Mouse (Mus musculus) limb, embryonic 14.5 days (tissue): ENCODE data around the gene Catsperd. TPM values are rescaled to one million over a fixed set of nuclear protein-coding genes. Genes with fewer than 3 reads are reported as not detected.

ENCODE experiments used
- ATAC-seq: fragments of 200-750 bp; cut with Nextera tagmentation; 2 replicates; pipeline ENCODE4 v1.8.0; 2017; ENCODE audit warnings: low read depth, moderate number of reproducible peaks, moderate TSS enrichment; ENCODE audit not compliant: low FRiP score
- DNase-seq: peaks from one replicate; pipeline ENCODE4 v3.0.0-alpha.2; 2015; ENCODE audit warnings: low spot score
- H3K27ac ChIP-seq: fragments of 300-500 bp; sonication (generic); replicated peaks from 2 replicates; pipeline ENCODE4 v1.5.1; 2014; ENCODE audit warnings: low read depth, mild to moderate bottlenecking, low read length, moderate library complexity, mixed read lengths
- H3K27me3 ChIP-seq: fragments of 300-500 bp; sonication (generic); 2 replicates; pipeline ENCODE4 v1.6.1; 2014; ENCODE audit warnings: low read length, mixed read lengths; ENCODE audit not compliant: control insufficient read depth, insufficient read depth
- H3K36me3 ChIP-seq: fragments of 300-500 bp; sonication (generic); 2 replicates; pipeline ENCODE4 v1.6.1; 2014; ENCODE audit warnings: mild to moderate bottlenecking, low read length, moderate library complexity, mixed read lengths; ENCODE audit not compliant: control insufficient read depth, insufficient read depth
- H3K4me1 ChIP-seq: fragments of 300-500 bp; sonication (generic); 2 replicates; pipeline ENCODE4 v1.6.1; 2014; ENCODE audit warnings: antibody characterized with exemption, low read length, mixed read lengths; ENCODE audit not compliant: control insufficient read depth, insufficient read depth
- H3K4me2 ChIP-seq: fragments of 300-500 bp; sonication (generic); replicated peaks from 2 replicates; pipeline ENCODE4 v1.6.1; 2014; ENCODE audit warnings: low read depth, mild to moderate bottlenecking, low read length, moderate library complexity; ENCODE audit not compliant: severe bottlenecking
- H3K4me3 ChIP-seq: fragments of 300-500 bp; sonication (generic); replicated peaks from 2 replicates; pipeline ENCODE4 v1.5.1; 2014; ENCODE audit warnings: low read length
- H3K9ac ChIP-seq: fragments of 300-500 bp; sonication (generic); 2 replicates; pipeline ENCODE4 v1.6.1; 2014; ENCODE audit warnings: mild to moderate bottlenecking, low read depth, low read length, moderate library complexity; ENCODE audit not compliant: severe bottlenecking
- H3K9me3 ChIP-seq: fragments of 300-500 bp; sonication (generic); 2 replicates; pipeline ENCODE4 v1.6.1; 2016; ENCODE audit warnings: low read length; ENCODE audit not compliant: control insufficient read depth
- POLR2A ChIP-seq: fragments of 200-500 bp; IDR thresholded peaks from 2 replicates; pipeline ENCODE4 v1.8.0; 2012; ENCODE audit warnings: inconsistent platforms, mild to moderate bottlenecking, moderate library complexity, borderline replicate concordance; ENCODE audit not compliant: insufficient read depth, insufficient read length; ENCODE audit errors: extremely low read depth
- WGBS: fragments of 180-500 bp; shearing (Covaris S2); extraction: QIAGEN DNeasy Blood & Tissue Kit; methylation state at CpG from one replicate; pipeline ENCODE4 v1.1.7; 2014; 5-methylcytosine and 5-hydroxymethylcytosine counted together
- polyA plus RNA-seq, 2 experiments: library from polyadenylated mRNA; depleted of rRNA in 1 of 2; stranded (reverse) in 1 of 2; unstranded in 1 of 2; fragments of >200 nt; fragmentation: Nextera tagmentation in 1 of 2; extraction: Ambion mirVana in 1 of 2; gene quantifications; 2 replicates each; pipeline versions ENCODE4 v1.2.1 to v1.2.3; 2012 to 2014

Gene Catsperd
- polyA plus RNA-seq, 2 experiments: 0.48 to 1.0 TPM

DNA sequence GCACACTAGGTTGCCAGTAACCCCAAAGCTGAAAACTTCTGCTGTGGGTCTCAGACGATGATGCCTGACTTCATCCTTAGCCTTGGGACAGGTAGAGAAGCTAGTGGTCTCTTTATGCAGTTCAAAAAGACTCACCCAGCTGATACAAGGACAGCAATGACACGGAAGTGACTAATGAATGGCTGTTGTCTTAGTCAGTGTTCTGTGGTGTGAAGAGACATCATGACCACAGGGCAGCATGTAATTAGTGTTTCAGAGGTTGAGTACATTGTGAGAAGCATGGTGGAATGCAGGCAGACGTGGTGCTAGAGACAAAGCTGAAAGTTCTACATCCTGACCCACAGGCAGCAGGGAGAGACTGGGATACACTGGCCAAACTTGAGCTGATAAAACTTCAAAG is 39.6 kb downstream of the Catsperd start:
- Histone ChIP-seq H3K27ac (no peak overlapping the region), H3K36me3 (no peaks in the 10 kb centered on the region), H3K9me3 (no peaks in the 10 kb centered on the region), H3K4me2 (no peak overlapping the region), H3K4me3 (no peak overlapping the region), H3K27me3 (no peaks in the 10 kb centered on the region), H3K9ac (no peak overlapping the region), H3K4me1 (peaks cover 5% of the 10 kb centered on the region; the same call in 1 of the 2 replicates)
- ATAC-seq (no peak), DNase-seq (no peak)
- no peak for TF ChIP-seq POLR2A
- WGBS: 71% methylated on average over 3 of the region's 3 CpGs

DNA sequence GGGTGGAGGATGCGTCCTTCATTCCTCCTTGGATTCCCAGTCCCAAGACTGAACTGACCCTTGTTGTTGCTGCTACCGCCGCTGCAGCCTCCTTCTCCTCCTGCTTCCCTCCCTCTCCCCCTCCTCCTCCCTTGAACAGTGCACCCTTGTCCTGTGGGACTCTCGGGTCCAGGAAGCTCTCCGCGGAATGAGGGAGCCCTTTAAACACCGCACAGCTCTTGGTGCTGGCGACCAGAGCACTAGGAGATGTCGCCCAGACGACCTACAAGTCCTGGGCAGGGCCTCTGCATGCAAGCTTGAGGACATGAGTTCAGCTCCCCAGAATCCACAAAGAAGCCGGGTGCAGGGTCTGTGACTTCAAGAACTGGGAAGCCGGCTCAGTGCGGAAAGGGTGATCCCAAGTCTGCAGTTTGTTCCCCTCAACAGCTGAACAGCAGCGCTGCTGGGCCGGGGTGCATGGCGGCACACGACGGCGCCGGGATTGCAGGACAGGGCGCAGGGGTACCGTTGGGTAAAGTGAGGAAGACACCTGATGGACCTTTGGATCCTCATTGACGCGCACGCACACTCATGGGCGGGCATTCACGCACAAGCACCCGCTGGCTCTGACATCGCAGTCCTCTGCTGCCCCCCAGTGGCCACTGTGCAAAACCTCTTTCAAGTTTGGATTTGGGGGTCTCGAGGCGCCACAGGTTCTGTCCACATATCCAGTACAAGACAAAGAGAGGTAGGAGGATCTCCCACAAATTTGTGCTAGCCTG is 40.6 kb downstream of the Catsperd start:
- 4% methylated on average over 31 of the region's 31 CpGs for WGBS
- no peak for TF ChIP-seq POLR2A
- Histone ChIP-seq H3K4me1 (peaks cover 5% of the 10 kb centered on the region; the same call in 1 of the 2 replicates), H3K9me3 (no peaks in the 10 kb centered on the region), H3K27me3 (no peaks in the 10 kb centered on the region), H3K4me3 (peak overlapping the region; percentile 36), H3K36me3 (no peaks in the 10 kb centered on the region), H3K9ac (peak overlapping the region; percentile 38), H3K27ac (no peak overlapping the region), H3K4me2 (peak overlapping the region; percentile 73)
- no peak for ATAC-seq
- DNase-seq: peak; percentile 77

DNA sequence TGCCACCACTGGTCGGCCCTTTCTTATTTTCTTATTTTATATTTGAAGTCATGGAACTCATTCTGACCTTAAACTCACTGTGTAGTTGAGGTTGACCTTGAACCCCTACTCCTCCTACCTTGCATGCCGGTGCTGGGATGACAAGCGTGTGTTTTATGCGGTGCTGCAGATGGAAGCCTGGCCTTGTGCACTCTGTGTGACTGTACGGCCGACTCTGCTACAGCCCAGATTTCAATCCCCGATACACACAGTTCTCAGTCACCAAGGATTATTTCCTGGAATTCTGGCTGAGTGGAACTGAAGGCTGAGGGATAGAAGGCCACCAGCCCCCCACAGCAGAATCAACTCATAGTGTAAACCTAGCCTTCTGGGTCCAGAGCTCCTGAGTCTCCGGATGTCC is 41.8 kb downstream of the Catsperd start:
- no peak overlapping the region for H3K4me3 ChIP-seq
- peaks cover 6% of the 10 kb centered on the region; the same call in 1 of the 2 replicates for H3K4me1 ChIP-seq
- no peak overlapping the region for H3K27ac ChIP-seq
- ATAC-seq (no peak), DNase-seq (no peak)
- no peak for TF ChIP-seq POLR2A
- WGBS: 87% methylated on average over 8 of the region's 8 CpGs
- no peaks in the 10 kb centered on the region for H3K27me3 ChIP-seq
- H3K4me2 ChIP-seq: no peak overlapping the region
- H3K9ac ChIP-seq: no peak overlapping the region
- H3K36me3 ChIP-seq: no peaks in the 10 kb centered on the region
- H3K9me3 ChIP-seq: no peaks in the 10 kb centered on the region

DNA sequence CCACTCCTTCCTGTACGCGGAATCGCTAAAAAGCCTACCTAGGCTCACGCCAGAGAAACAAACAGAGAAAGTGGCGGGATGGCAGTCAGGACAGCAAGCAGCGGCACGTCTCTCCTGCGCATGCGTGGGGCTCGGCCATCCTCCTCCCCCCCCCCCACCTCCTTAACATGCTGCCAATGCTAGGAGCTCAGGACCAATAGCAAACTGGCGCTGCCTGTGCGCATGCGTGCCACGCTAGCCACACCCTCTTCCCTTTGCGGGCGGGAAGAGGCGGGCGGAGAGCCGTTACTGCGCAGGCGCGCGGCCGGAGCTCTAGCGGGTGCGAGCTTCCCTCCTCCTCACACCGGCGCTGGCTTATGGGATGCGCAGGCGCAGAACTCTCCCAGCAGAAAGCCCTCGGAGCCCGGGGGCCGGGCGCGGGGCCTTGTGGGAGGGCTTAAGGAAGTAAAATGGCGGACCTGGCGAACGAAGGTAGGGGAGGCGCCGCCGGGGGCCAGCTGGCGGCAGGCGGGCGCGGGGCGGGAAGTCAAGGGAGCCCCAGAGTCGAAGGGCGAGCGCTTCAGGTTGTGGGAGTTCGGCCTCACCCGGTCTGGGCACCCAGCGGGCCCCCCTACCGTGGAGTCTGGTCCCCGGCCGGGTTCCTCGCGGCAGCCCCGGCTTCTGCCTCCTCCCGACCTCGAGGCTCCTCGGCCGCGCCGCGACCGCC is 45.2 kb downstream of the Catsperd start, which contains the start of gene Ranbp3:
Gene Ranbp3 (plus strand): TSS at position 354 of the 706 bp plus-strand sequence.
- H3K27ac ChIP-seq: peak within 1 kb of the TSS; percentile 86
- DNase-seq (peak; percentile 99), ATAC-seq (peak; percentile 95)
- H3K9ac ChIP-seq: peak within 1 kb of the TSS; percentile 97
- H3K36me3 ChIP-seq: peaks cover 24% of the 10 kb centered on the region
- no peaks in the 10 kb centered on the region for H3K9me3 ChIP-seq
- H3K27me3 ChIP-seq: no peaks in the 10 kb centered on the region
- peak within 1 kb of the TSS; percentile 78 for H3K4me2 ChIP-seq
- 0% methylated on average over 26 of the region's 66 CpGs for WGBS
- H3K4me3 ChIP-seq: peak within 1 kb of the TSS; percentile 97
- TF ChIP-seq POLR2A: peak; percentile 74; the same call in 1 of the 2 replicates
- H3K4me1 ChIP-seq: peaks cover 13% of the 10 kb centered on the region; the same call in 1 of the 2 replicates

DNA sequence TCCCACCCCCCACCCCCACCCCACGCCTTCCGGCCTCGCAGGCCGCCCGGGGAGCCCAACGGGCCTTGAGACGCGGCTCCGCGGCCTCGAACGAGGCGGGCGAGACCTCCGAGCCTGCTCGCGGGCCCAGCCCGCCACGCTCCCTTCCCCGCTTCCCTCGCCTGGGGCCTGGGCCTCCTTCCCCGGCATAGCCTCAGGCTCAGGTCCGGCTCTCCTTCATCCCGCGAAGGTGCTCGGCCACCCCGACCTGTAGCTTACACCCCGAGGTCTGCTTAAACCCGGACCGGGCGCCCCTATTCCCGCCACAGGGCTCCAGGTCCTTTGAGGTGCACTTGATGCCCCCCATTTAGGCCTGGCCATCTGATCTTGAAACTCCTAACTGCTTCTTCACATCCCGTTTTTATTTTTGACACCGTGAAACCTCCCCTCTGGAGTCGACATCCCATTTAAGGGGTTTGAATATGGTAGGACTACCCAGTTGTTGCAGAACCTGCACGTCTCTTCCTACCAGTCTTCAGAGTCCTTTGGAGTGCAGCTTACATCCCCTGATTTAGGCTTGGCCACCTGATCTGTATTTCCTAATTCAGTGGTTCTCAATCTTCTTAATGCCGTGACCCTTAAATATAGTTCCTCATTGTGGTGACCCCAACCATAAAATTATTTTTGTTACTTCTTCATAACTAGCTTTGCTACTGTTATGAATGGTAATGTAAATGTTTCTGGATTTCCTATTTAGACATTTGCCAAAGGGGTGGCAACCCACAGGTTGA is 45.9 kb downstream of the Catsperd start:
- no peak for TF ChIP-seq POLR2A
- Histone ChIP-seq H3K27me3 (no peaks in the 10 kb centered on the region), H3K4me3 (peak overlapping the region; percentile 97), H3K36me3 (peaks cover 27% of the 10 kb centered on the region), H3K9ac (peak overlapping the region; percentile 97), H3K4me1 (peaks cover 13% of the 10 kb centered on the region; the same call in 1 of the 2 replicates), H3K9me3 (no peaks in the 10 kb centered on the region), H3K27ac (peak overlapping the region; percentile 72), H3K4me2 (peak overlapping the region; percentile 63)
- peak; percentile 7 for ATAC-seq
- WGBS: 4% methylated on average over 16 of the region's 37 CpGs
- DNase-seq: no peak
